Mouse (Mus musculus) R1 (cell line): Measurements from ENCODE around the gene Trim71.

Source experiments
- DNase-seq: peaks from one replicate; pipeline ENCODE4 v3.0.0-alpha.2; 2018; ENCODE audit warnings: low read depth, low spot score

Gene Trim71

GRCm38 (mm10) chr9:114557086-114557485 is 7.1 kb downstream of the Trim71 start:
- DNase-seq: peak; percentile 92

DNA sequence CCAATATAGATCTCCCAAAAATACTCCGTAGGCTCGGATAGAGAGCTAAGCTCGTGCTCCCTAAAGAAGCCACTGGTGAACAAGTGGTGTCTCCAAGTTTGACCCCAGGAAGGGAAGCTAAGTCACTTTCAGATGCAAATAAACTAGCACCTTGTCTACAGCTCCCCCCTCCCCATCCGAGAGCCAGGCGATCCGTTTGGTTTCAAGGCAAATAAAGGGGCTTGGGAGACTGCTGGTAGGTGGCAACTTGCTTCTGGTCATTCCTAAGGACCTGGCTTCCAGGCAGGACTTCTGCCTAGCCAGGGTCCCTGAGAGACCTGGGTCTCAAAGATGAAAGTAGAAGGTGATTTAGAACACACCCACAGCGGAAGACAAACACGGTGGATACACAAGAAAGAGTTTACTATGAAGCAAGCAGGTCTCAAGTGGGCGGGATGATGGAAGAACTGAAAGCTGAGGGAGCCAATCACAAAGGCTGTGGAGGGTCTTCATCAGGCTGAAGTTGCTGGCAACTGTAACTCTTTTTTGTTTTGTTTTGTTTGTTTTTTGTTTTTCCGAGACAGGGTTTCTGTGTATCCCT is 7.8 kb downstream of the Trim71 start:
- DNase-seq: peak; percentile 89

- no peak for DNase-seq
These were observed 9.7 kb downstream of the Trim71 start for GRCm38 (mm10) chr9:114554355-114554979.

- peak; percentile 83 for DNase-seq
These were observed 10.3 kb downstream of the Trim71 start for GRCm38 (mm10) chr9:114553828-114554227.

DNA sequence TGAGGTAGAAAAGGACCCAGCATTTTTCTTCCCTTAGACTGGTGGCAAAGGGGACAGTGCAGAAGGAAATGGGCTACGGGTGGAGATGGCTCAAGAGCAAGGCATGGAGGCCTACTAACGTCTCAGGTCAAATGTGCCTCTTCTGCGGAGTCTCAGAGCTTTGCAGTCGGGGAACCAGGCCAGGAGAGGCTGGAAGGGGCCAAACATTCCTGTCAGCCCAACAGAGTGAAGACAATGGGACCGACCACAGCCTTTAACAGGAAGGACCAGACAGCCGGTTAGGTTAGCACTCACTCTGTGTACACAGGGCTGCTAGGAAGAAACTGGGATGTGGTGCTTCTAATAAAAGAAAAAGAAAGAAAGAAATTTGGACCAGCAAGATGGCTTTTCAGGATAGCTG is 14.1 kb downstream of the Trim71 start:
- peak; percentile 47 for DNase-seq

DNA sequence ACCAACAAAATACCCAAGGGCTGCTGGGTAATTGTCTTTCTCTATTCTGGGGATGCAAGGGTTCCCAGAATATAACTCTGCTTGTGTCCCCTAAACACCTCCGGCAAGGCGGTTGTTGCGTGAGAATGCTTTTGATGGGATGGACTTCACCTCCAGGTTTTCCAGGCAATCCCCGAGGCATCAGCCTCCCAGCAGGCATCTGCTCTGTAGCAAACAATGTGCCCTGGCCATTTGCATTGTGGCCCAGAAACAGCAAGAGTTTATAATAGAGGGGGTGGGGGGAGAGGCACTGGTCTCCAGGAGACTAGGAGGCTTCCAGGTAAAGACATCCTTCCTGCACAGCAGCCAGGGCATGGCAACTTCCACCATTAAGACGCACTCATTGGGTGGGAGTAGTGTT is 15.1 kb downstream of the Trim71 start:
- DNase-seq: peak; percentile 96

- no peak for DNase-seq
These were observed 15.7 kb downstream of the Trim71 start for GRCm38 (mm10) chr9:114548496-114548895.

DNA sequence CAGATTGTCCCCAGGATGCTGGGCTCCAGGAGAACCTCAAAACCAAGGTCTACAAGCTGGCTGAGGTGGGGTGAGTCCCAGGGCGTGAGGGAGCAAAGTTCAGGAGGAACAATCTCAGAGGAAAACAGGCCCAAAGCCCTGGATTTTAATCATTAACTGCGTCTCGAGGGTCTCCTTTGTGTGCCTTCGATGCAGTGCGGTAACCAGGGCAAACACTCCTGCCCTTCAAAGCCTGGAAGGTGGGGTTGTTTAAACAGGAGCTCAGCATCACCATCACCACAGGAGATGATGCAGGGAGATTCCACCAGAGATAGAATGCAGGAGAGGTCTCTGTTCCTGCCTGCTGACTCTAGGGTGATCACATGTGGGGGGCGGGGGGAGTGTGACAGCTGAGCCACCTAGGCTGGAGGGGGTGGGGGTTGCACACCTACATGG is 16.5 kb downstream of the Trim71 start:
- peak; percentile 72 for DNase-seq

- DNase-seq: peak; percentile 72
These were observed 17.4 kb downstream of the Trim71 start for GRCm38 (mm10) chr9:114546765-114547164.

GRCm38 (mm10) chr9:114544754-114545393 is 19.3 kb downstream of the Trim71 start:
- DNase-seq: no peak

GRCm38 (mm10) chr9:114543882-114544753 is 20.1 kb downstream of the Trim71 start:
- no peak for DNase-seq

GRCm38 (mm10) chr9:114541279-114541741 is 22.9 kb downstream of the Trim71 start:
- DNase-seq: peak; percentile 89

DNA sequence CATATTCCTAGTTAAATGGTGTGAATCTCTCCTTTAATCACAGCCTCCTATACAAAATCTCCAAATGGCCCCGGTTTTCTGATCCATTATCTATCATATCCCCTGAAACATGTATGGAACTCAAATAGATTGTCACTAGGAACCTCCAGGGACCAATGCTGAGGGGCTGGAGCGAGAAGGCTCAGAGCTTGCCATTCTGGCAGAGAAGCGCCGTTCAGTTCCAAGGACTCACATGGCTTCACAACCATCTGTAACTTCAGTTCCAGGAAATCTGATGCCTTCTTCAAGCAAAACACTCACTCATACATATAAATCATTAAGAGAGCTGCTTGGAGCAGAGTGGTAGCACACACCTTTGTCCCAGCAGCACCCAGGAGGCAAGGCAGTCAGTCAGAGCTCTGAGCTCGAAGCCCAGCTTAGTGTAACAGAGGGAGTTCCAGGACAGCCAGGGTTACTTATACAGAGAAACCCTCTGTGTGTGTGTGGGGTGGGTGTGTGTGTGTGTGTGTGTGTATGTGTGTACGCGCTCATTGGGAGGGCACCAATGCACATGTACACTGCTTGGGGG is 25.1 kb downstream of the Trim71 start:
- no peak for DNase-seq

GRCm38 (mm10) chr9:114536628-114537027 is 27.5 kb downstream of the Trim71 start:
- DNase-seq: no peak

DNA sequence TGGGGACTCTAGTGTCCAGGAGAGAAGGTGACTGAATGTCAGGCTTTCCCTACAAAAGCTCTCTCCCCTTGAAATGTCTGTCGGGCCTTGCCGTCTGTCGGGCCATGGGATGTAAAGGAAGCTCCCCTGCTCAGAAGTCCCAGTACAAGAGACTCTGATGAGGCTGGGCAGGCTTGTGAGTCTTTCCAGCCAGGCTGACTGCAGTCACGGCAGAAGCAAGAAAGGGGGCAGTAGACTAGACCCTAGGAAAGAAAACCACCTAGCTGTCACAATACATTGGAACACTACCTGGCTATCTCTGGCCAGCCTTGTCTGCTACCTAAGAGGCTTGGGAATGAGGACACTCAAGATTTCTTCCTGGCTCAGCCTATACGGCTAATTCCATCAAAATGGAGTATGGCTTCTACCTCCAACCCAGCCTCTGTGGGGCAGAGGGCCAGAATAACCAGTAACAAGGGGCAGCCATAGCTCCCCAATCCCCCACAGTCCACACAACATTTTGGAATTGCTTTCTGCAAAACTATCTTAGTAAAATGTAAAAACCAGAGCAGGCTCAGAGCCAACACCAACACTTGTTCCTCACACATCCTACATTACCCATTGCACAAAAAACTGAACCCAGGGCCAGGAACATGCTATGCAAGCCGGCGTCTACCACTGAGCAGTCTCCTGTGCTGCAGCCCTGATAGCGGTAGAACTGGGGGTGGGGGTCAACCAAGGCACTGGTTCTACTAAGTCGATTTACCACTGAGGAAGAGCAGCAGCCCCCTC is 29.2 kb downstream of the Trim71 start:
- DNase-seq: peak; percentile 64

- peak; percentile 93 for DNase-seq
These were observed 30.3 kb downstream of the Trim71 start for GRCm38 (mm10) chr9:114533848-114534247.

DNA sequence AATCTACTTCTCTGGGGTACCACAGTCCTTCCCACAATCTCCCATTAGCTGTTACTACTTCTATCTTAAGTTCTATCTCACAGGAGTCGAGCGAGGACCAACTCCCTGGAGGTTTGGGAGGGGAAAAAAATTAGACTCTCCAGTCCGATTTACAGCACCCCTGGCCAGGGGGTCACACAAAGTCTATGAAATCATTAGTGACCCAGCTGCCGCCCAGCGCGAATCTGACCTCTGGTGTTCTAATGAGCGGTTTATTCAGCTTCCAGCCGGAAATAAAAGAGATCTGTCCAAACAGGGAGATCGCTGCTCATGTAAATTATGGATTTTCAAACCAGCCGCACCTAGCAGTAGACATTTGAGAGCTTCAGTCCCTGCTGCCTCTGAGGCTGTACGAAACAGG is 32.9 kb downstream of the Trim71 start:
- DNase-seq: no peak

GRCm38 (mm10) chr9:114528680-114529048 is 35.5 kb downstream of the Trim71 start:
- no peak for DNase-seq

GRCm38 (mm10) chr9:114527992-114528679 is 36.0 kb downstream of the Trim71 start:
- peak; percentile 100 for DNase-seq

DNA sequence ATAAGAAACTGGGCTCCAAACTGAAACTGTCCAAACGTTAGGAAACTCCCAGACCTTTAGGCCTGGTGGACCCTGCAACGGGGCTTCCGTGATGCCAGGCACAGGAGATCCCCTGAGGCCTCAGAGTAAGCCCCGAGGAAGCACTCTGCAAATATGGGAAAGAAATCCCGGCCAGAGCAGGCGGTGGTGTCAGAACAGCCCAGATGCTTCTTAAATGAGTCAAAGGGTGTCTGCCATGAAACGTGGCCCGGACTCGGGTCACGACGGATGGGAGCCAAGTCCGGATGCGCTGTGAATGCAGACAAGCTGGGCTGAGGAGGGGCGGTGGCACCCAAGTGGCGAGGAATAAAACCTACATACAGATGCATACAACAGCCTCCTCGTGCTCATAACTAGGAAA is 37.1 kb downstream of the Trim71 start:
- DNase-seq: peak; percentile 93
